Mouse (Mus musculus) hematopoietic stem cell, adult 5-6 weeks (primary cell): ENCODE measurements at regions not wholly inside any gene's neighbourhood (a gene's known extent, or its start where the extent isn't known, plus 50 kb on each side); places are given as distances from the start of the nearest gene placed in this dataset.

Experiments used
- ATAC-seq, 2 experiments: fragments of 125-278 bp in 1 of 2; replicated peaks in 1 of 2; 2 replicates each; pipeline ENCODE4 v1.8.0; 2016 to 2017; ENCODE audit warnings: inconsistent platforms in 2 of 2, mild to moderate bottlenecking in 2 of 2, moderate number of reproducible peaks in 2 of 2, low read depth in 1 of 2, moderate TSS enrichment in 1 of 2; ENCODE audit not compliant: low FRiP score in 2 of 2, poor library complexity in 2 of 2, severe bottlenecking in 2 of 2, insufficient read depth in 1 of 2, low TSS enrichment in 1 of 2

DNA sequence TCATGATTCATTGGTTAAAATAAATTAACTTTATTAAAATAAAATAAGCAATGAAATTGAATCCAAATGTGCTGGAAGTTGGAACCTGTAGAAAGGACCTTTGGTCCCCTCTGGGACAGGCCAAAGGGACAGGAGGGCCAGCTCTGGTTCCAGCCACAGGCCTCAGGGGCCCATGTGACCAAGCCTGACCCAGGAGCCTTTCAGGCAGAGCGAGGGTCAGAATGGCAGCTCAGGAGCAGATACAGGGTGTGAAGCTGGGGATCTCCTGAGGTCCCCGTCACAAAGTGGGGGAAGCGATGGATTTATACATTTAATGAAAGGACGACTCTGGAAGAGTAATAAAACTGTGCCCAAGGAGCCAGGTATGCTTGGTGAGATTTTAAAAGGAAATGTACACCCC lies 244.0 kb upstream of the Irx5 start:
- no peak for ATAC-seq

DNA sequence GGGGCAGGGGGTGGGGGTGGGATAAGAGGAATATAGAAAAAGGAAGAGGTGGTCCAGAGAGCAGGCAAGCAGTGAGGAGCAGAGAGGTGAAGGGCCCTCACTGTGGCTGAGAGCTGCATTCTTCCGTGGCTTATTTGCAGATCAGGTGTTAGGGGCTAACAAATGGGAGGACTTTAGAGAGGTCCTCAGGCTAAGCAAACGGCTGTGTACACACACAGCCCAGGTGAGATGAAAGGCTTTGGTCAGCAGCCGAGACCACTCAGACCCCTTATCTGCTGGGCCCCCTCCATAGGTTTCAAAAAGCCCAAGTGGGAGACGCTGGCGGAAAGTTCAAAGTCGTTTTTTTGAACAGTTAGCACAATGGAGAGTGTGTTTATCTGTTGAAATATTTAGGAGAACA lies 252.9 kb upstream of the Irx5 start:
- no peak for ATAC-seq

DNA sequence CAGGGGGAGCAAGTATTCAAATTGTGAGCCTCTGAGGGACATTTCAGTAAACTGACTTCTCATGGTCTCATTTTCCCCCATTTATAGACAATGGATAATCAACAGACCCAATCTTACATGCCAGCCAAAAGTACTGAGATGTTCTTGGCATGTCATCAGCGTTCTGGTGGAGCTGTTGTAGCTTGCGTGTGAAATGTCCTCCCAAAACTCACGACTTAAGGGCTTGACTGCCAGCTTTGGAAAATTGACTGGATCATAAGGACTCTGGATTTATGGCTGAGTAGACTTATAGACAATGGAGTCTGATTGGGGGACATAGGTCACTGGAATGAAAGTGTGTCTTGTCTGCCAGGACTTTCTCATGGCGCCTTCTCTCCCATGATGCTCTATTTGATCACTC lies 254.9 kb upstream of the Irx5 start:
- no peak for ATAC-seq

DNA sequence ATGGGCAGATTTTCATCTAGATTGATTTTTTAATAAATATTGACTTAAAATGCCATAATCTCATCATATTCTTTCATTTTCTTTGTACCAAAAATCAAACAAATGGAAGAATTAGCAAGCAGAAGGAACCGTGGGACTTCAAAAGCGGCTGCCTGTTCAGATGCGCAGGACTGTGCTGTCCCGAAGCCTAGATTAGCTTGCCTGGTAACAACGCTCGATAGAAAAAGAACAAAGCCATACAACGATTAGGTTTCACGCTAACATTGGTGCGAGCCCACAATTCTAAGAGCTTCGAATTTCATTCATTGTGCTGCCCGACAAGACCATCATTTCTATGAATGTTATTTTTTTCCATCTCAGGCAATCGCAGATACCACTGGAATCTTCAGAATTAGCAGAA lies 262.1 kb upstream of the Irx5 start:
- ATAC-seq: no peak

DNA sequence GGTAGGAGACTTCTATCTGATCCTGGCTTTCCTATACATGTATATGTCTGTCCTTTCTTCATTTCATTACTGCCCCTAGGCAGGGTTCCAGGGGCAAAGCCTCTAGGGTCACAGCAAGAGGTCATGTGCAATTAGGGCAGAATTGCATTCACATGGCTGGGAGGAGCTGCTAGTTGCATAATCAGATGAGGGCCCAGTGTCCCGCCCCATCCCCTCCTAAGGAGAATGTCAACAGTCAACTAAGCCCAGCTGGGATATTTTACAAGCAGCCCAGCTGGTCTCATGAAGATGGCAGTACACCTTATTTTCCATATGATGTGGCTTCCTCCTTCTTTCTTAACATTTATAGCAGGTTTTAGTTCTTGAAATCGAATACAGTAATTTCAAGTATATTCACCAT lies 273.3 kb upstream of the Irx5 start:
- no peak for ATAC-seq

DNA sequence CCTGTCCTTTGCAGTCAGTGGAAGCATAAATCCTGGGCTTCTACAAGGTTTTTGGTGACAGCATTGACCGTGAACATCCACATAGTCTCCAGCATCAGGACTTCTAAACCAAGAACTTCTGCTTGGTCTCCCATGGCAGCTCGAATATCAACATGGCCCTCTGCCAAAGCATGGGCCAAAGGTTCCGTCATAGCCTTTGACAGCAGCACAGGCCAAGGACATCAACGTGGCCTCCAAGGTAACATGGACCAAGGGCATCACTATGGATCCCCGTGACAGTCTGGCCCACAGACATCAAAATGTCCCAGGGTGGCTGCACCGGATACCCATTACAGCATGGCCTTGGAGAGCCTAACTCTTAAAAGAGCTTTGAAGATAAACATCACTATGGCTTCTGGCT lies 275.5 kb upstream of the Irx5 start:
- no peak for ATAC-seq

DNA sequence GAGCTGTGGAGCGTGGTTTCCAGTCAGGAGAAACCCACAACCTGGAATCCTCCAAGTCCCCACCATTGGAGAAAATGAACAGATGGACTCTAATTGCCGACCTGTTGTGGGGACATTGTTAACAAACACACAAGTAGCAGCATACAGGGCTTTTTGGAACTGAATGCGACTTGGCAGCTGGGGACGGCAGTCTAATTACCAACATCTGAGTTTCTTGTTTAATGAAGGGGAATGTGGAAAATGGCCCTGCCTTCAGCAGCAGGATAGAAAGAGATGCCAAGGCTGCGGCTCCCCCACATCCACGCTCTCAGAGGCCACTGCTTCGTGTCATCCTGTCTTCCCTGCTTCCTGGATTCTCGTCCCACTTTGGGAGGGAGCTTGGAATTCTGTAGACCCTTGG lies 276.6 kb upstream of the Irx5 start:
- ATAC-seq: no peak

DNA sequence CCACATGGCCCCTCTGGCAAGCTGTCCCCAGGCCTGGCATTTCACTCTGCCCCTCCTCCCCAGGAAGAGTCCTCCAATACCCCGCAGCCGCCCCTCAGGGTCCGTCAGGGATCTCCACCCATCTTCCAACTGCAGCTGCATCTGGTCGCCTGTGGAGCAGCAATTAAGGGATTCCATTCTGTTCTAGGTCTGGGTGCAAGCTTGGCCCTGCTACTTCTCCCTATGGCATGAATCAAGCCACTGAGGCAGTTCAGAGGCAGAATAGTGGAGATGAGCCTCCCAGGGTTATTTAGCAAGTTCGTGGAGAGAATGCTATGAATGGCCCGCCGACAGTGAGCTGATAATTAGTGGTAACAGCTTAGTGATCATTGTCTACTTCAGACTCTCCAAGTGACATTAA lies 275.7 kb upstream of the Irx3 start:
- ATAC-seq: no peak

DNA sequence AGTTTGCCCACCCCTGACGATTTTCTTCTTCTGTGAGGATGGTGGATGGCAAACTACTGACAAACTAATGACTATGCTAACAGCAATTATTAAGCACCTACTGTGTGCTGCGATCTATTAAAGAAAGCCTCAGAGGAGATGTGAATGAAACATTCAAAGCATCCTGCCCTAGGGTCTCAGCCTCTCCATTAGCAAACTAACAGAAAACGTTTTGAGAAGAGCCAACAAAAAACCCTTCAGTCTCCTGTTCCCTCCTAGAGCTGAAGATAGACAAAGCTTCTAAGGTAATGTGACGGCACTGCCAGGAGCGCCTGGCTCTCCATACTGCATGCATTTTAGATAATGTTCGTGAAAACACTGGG lies 270.4 kb upstream of the Irx3 start:
- ATAC-seq: no peak

DNA sequence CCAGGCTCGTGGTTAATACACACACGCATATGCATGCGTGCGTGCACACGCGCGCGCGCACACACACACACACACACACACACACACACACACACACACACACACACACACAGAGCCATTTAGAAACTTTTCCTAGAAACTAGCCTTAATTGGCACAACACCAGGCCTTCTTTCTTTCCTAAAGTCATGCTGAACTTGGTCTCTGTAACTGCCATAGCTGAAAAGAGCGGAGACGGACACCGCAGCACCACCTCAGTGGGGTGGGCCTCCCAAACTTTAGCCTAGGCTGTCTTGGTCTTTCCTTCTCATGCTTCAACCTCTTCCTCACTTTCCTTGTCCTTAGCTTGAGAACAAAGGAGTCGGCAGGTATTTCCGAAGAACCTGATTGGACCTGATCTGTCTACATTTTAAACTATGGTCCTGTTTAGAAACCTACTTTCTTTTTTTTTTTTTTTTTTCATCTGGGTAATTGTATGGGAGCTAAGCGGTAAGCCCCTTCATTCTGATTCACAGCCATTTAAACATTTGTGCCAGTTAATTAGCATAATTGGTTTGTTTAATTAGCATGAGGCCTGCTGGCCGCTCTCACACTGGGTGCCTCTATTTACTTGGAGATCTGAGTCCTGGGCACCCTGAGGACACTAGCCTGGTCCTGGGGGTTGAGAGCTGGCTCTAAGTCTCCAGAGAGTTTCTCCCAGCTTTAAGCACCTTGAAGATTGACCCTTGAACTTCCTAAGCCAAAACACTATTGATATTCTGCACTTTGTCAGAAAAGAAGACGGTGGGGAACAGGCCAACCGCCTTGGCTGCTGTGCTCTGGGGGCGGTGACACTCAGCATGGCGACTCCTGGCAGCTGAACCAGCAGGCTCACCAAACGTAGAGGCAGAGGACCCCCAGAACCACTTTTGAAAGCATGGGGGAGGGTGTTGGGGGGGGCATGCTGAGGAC lies 269.7 kb upstream of the Irx3 start:
- ATAC-seq: no peak

DNA sequence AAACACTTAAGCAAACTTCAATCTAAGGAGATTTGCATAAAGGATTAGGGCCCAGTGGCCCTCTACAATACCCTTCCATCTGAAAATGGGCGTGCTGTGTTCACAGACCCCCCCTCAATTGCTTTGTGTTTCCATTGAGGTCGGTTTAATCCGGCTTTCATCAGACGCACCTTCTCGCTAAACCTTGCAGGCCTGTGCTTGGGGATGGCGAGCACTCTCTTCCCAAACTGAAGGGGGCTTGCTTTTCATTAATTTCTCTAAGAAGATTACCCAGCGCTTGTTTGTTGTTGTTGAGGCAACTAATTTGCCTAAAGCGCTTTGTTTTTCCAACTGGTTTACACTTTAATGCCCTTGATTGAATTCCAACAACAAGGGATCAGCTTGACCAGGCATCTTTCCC lies 268.8 kb upstream of the Irx3 start:
- ATAC-seq: no peak

DNA sequence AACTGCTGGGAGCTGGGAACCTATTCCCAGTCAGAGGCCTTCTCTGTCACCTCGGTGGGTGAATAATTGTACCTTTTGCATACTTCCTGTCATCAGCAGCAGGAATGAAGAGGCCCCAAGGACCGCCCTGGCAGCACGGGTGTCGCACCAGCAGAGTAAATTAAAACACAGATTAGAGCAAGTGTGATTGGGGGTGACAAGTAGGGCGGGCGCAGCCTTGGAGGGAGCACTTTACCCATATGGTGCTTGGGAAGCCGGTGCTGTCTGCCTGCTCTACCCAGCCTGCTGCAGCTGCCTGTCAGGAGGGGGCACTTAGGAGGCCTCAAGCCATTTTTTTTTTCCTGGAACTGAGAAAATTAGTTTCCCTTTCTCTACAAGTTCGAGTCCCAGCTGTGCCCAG lies 264.6 kb upstream of the Irx3 start:
- 0 out of 4 replicates have a peak, but pooled peaks of 1 of the 2 experiments have one; percentile 10 for ATAC-seq

DNA sequence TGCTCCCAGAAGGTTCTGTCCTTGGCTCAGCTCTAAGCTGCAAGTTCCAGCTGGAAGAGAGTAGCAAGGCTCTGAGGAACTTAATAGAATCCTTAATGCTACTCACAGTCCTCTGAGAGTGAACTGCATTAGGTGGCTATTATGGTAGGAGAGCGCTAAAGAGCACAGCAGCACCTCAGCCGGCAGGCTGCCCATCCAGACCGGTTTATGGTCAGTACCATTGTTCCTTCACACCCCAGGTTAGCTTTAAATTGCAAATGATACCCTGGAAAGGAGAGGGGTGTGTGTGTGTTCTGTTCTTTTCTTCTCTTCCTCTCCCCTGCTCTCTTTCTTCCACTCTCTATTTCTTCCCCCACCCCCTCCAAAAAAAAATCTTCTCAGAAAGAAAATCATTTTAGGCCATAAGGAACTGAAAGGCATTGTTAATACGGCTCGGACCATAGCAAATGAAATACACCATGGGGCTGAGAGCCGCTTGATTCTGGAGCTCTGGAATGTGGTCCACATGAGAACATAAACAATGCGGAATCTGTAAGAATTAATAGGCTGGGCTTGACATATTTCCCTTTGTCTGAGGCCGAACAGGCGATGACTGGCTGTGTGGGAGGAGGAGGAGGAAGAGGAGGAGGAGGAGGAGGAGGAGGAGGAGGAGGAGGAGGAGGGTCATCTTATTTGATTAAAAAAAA lies 263.8 kb upstream of the Irx3 start:
- ATAC-seq: no peak

DNA sequence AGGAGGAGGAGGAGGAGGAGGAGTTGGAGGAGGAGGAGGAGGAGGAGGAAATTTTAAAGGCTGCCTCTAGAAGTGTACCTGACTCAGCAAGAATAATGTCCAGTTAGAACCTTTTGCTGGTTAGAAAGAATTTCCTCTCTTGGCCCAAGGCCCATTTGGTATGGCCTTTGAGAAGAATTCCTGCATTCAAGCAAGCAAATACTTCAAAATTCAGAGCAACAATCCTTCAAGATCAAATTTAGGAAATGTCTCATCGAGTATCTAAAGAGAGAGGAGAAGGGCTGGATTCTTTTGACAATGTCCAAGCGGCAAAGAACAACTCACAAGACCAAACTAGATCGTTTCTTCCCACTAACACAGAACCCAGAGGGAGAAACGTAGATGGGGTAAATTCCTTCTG lies 263.1 kb upstream of the Irx3 start:
- ATAC-seq: no peak

DNA sequence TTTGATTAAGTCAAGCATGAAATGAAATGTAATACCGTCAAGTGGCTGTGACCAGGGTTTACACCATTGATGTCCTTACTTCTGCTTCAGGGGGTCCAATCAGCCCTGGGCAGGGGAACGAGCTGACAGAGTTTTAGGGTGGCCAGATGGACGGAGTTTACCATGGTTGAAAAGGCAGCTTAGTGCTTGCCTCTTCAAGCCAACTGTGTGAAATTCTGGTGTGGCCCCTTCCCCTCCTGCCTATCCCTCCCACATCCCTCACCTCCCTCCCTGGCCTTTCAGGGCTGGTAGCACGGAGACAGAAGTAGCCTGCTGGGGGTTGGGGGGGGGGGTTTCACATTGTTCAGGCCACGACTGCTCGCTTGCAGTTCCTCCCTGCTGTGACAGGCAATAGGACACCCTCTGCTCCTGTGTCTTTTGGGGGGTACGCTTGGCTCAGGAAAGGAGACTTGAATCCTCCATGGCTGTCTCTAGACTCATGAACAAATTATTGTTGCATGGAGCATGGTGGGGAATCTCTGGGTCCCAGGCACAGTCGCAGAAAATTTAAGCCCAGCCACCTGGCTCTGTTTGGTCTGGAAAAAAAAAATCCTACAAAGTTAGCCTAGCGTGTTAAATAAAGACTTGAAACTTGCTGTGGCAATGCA lies 262.4 kb upstream of the Irx3 start:
- ATAC-seq: no peak

DNA sequence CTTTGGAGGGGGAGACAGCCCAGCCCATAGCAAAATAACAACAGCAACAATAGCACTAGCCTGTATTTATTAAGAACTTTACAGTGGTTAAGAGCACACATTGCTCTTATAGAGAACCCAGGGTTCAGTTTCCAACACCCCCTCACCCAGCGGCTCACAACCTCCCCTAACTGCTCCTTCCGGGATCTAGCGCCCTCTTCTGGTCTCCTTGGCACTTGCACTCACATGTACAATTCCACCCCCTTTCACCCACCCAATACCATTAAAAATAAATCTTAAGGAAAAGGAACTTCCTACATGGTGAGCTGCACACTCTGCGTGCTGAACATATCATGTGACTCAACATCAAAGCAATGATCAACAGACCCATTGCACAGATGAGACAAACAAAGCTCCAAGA lies 261.5 kb upstream of the Irx3 start:
- ATAC-seq: no peak

DNA sequence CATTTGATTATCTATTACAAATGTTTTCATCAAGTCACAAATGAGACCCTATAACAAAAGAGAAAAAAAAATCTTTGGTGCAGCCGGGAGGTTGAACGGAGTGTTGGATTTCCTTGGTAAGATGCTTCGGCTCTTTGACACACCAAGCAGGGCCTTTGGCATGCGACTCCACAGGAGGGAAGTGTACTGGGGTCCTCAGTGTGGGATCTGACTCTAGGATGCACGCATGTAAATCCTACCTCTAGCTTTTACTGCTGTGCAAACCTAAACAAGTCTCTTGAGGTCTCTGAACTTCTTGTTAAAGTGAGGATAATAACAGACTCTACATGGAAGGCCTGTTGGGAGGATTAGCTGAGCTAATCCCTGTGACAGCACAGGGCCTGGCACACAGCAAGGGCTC lies 257.6 kb upstream of the Irx3 start:
- ATAC-seq: no peak

DNA sequence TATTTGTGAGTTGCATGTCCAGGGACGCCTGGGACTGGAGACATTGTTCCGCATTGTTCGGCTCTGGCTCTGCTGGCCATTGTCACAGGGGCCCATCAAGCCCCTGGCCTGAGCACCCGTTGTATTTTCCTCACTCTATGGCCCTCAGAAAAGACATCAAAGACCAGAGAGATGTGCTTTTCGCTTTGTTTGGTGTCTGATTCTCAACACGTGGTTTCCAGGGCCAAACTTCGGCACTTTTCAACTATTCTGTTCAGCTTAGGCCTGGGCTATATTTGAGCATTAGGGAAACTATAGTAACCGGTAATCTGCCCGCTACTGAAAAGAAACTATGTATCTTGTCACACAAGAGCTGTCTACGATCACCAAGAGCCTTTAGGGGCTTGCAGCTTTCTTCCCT lies 257.1 kb upstream of the Irx3 start:
- no peak for ATAC-seq
